In the genomic region with DNA sequence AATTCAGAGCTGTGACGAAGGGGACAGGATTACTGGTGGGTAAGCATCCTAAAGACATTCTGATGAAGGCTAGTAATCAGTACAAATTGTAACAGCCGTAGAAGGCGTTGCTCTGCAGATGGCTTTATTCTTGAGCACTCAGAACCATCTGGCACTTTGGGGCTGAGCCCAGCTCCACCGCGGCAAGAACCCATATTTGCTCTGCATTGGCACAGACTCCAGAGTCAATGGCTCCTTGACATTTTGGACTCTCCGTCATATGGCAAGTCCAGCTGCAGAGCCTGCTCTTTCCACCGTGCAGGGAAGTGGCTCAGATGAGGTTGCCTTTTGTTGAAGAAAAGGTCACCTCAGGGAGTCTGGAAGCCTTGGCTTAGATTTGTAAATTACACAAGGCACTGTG, we compare ENCODE assay signal across 9 mouse cellular contexts.
DNase-seq lines count a peak whose midpoint lies in the region; ATAC-seq and TF ChIP-seq lines count a peak whose summit lies in the region.
"Had no signal": no experiment of that assay in that cellular context is flagged by ENCODE, and none has a peak within 500 bp of the region (broad histone marks: within the 10 kb centered on the region; RNA-seq: fewer than 3 reads in every experiment).

No protein-coding gene starts in this region.

- ATAC-seq in midbrain, postnatal 0 days (ENCODE audit: low FRiP score): no peak
- ATAC-seq in neural tube, embryonic 15.5 days (ENCODE audit: low FRiP score): no peak

- H3K36me3 ChIP-seq in midbrain, postnatal 0 days (ENCODE audit: insufficient read depth, low read length): no peaks in the 10 kb centered on the region
- H3K36me3 ChIP-seq in neural tube, embryonic 15.5 days: no peaks in the 10 kb centered on the region
- H3K36me3 ChIP-seq: heart, embryonic 15.5 days had no signal

- H3K4me3 ChIP-seq in midbrain, postnatal 0 days (ENCODE audit: low read depth, low read length): no peak overlapping the region
- H3K4me3 ChIP-seq in neural tube, embryonic 15.5 days (replicated peaks): no peak overlapping the region
- H3K4me3 ChIP-seq: heart, embryonic 15.5 days had no signal

- TF ChIP-seq CTCF in midbrain, postnatal 0 days (IDR thresholded peaks at IDR 0.05): no peak

- peak; percentile 13 to 29 for DNase-seq in adrenal gland, adult (ENCODE audit: inconsistent age in 2 of 2, low spot score in 1 of 2)
- no peak for DNase-seq in adrenal gland, postnatal 14 days
- peak; percentile 9 for DNase-seq in urinary bladder, postnatal 25 days (ENCODE audit: low spot score)
- DNase-seq in urinary bladder, postnatal 10 days (ENCODE audit: low spot score): no peak
- peak; percentile 66 to 74 for DNase-seq in layer of hippocampus, postnatal 14 days (ENCODE audit: low spot score in 2 of 2)
- peak; percentile 90 for DNase-seq in midbrain, postnatal 0 days (ENCODE audit: low spot score)
- no peak for DNase-seq in liver

- no peaks in the 10 kb centered on the region for H3K27me3 ChIP-seq in midbrain, postnatal 0 days (ENCODE audit: insufficient read depth, low read length)
- H3K27me3 ChIP-seq in neural tube, embryonic 15.5 days (replicated peaks): no peaks in the 10 kb centered on the region
- H3K27me3 ChIP-seq: heart, embryonic 15.5 days had no signal

- H3K9me3 ChIP-seq in midbrain, postnatal 0 days (ENCODE audit: low read length): no peaks in the 10 kb centered on the region
- no peaks in the 10 kb centered on the region for H3K9me3 ChIP-seq in neural tube, embryonic 15.5 days (replicated peaks)
- H3K9me3 ChIP-seq: heart, embryonic 15.5 days had no signal

- no peak overlapping the region for H3K4me2 ChIP-seq in midbrain, postnatal 0 days (ENCODE audit: low read depth, low read length, poor library complexity, severe bottlenecking)
- no peak overlapping the region for H3K4me2 ChIP-seq in neural tube, embryonic 15.5 days
- H3K4me2 ChIP-seq: heart, embryonic 15.5 days had no signal

- no peak overlapping the region for H3K27ac ChIP-seq in midbrain, postnatal 0 days (ENCODE audit: low read depth, low read length)
- H3K27ac ChIP-seq in neural tube, embryonic 15.5 days (replicated peaks): no peak overlapping the region
- H3K27ac ChIP-seq: heart, embryonic 15.5 days had no signal

- H3K4me1 ChIP-seq in midbrain, postnatal 0 days (ENCODE audit: insufficient read depth, low read length): no peaks in the 10 kb centered on the region
- H3K4me1 ChIP-seq in neural tube, embryonic 15.5 days: no peaks in the 10 kb centered on the region; the same call in 1 of the 2 replicates
- H3K4me1 ChIP-seq: heart, embryonic 15.5 days had no signal

- H3K9ac ChIP-seq in midbrain, postnatal 0 days (replicated peaks; ENCODE audit: low read length, poor library complexity, severe bottlenecking): no peak overlapping the region
- H3K9ac ChIP-seq in neural tube, embryonic 15.5 days (replicated peaks): no peak overlapping the region
- H3K9ac ChIP-seq: heart, embryonic 15.5 days had no signal

- WGBS in midbrain, postnatal 0 days: 60% methylated on average over 7 of the region's 7 CpGs
- WGBS in neural tube, embryonic 15.5 days: 54% methylated on average over 7 of the region's 7 CpGs

Comparison
In these comparisons a context has a peak if more than half of its experiments do, and no peak if none do; other contexts are left out.
1. DNase-seq: peak in adrenal gland, adult (2 of 2), urinary bladder, postnatal 25 days (single experiment), layer of hippocampus, postnatal 14 days (2 of 2) and midbrain, postnatal 0 days (single experiment); none in adrenal gland, postnatal 14 days (single experiment), urinary bladder, postnatal 10 days (single experiment) and liver (single experiment).